Mouse (Mus musculus) spleen, adult 2 months (tissue): Measurements from ENCODE around the gene Slit3.

Experiments used
- CTCF ChIP-seq: fragments of 200-500 bp; IDR thresholded peaks from 2 replicates; pipeline ENCODE4 v1.5.1; 2011; ENCODE audit warnings: mild to moderate bottlenecking, inconsistent platforms; ENCODE audit not compliant: insufficient read depth, insufficient read length, insufficient replicate concordance; ENCODE audit errors: extremely low read depth
- POLR2A ChIP-seq: fragments of 200-500 bp; IDR thresholded peaks from 2 replicates; pipeline ENCODE4 v1.6.1; 2011; ENCODE audit warnings: low read depth, low read length, inconsistent platforms

DNA sequence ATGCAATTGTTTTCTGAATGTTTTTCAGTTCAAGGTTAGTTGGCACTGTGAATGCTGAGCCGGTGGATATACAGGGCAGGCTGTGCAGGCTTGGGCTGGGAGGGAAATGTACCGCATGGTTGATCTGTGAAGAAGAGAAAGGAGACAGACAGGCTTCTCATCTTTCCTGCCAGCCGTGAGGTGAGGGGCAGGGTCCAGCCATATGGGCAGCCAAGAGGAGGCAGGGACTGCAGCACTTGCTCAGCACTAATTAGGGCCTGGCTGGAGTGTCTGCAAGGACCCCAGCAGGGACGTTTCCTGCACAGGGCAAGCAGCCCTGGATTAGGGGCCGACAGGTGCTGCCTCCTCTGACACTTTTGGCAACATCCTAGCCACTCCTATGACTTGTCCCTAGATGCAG lies 184.1 kb downstream of the Slit3 start:
- TF ChIP-seq CTCF: no peak
- no peak for TF ChIP-seq POLR2A
